Mouse (Mus musculus) spleen, adult 2 months (tissue): ENCODE results near the gene Flnc. TPM values are rescaled to one million over a fixed set of nuclear protein-coding genes. Genes with fewer than 3 reads are reported as not detected.

Experiments
- DNase-seq, 2 experiments: peaks; one replicate each; pipeline versions ENCODE4 v3.0.0 to v3.0.0-alpha.2; 2012 to 2021; ENCODE audit warnings: low spot score in 2 of 2, low read depth in 1 of 2
- H3K27ac ChIP-seq: fragments of 200-500 bp; 2 replicates; pipeline ENCODE4 v1.5.1; 2012; ENCODE audit warnings: low read length, inconsistent platforms; ENCODE audit not compliant: insufficient read depth
- H3K27me3 ChIP-seq: fragments of 200-500 bp; 2 replicates; pipeline ENCODE4 v1.6.1; 2012; ENCODE audit warnings: mild to moderate bottlenecking, moderate library complexity, low read length, inconsistent platforms; ENCODE audit not compliant: control insufficient read depth, insufficient read depth
- H3K36me3 ChIP-seq: fragments of 200-500 bp; 2 replicates; pipeline ENCODE4 v1.6.1; 2012; ENCODE audit warnings: mild to moderate bottlenecking, low read length, inconsistent platforms; ENCODE audit not compliant: control insufficient read depth, insufficient read depth
- H3K4me1 ChIP-seq: fragments of 200-500 bp; 2 replicates; pipeline ENCODE4 v1.6.1; 2011; ENCODE audit warnings: inconsistent platforms; ENCODE audit not compliant: control insufficient read depth, insufficient read depth, insufficient read length
- H3K4me3 ChIP-seq: fragments of 200-500 bp; 2 replicates; pipeline ENCODE4 v1.5.1; 2011; ENCODE audit warnings: mild to moderate bottlenecking, inconsistent platforms; ENCODE audit not compliant: insufficient read depth, insufficient read length; ENCODE audit errors: extremely low read depth
- CTCF ChIP-seq: fragments of 200-500 bp; IDR thresholded peaks from 2 replicates; pipeline ENCODE4 v1.5.1; 2011; ENCODE audit warnings: mild to moderate bottlenecking, inconsistent platforms; ENCODE audit not compliant: insufficient read depth, insufficient read length, insufficient replicate concordance; ENCODE audit errors: extremely low read depth
- POLR2A ChIP-seq: fragments of 200-500 bp; IDR thresholded peaks from 2 replicates; pipeline ENCODE4 v1.6.1; 2011; ENCODE audit warnings: low read depth, low read length, inconsistent platforms
- WGBS: fragments of 180-500 bp; shearing (Covaris S2); methylation state at CpG from one replicate; pipeline ENCODE4 v1.1.7; 2018; 5-methylcytosine and 5-hydroxymethylcytosine counted together
- polyA plus RNA-seq: library from polyadenylated mRNA; depleted of rRNA; stranded (reverse); fragments of >200 nt; gene quantifications from 2 replicates; pipeline ENCODE4 v1.2.3, GENCODE M21; 2012

Flnc gene
- polyA plus RNA-seq, 1 experiment, result 0.32 TPM

DNA sequence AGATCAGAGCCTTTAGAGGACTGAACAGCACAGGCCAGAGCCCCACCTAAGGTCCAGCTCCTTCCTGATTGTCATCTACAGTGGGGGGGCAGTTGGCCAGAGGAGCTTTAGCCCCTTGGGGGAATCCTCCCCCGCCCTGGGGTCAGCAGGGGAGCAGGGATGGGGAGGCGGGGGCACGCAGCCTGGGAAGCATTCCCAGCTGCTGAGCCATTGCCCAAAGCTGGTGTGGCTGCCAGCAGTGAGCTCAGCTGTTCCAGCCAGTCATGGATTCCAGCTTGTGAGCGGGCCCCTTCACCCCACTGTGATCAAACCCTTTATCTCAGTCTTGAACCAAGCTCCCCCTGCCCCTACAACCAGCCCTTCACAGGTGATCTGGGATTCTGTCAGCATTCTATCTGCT is 6.2 kb downstream of the Flnc start:
- Histone ChIP-seq H3K27ac (no peak overlapping the region), H3K27me3 (peaks cover 6% of the 10 kb centered on the region), H3K36me3 (no peaks in the 10 kb centered on the region), H3K4me3 (no peak overlapping the region), H3K4me1 (no peaks in the 10 kb centered on the region)
- TF ChIP-seq POLR2A, result no peak
- TF ChIP-seq CTCF, result no peak
- no peak for DNase-seq
- 88% methylated on average over 4 of the region's 4 CpGs for WGBS

- Histone ChIP-seq H3K4me3 (no peak overlapping the region), H3K4me1 (no peaks in the 10 kb centered on the region), H3K27me3 (peaks cover 2% of the 10 kb centered on the region), H3K36me3 (no peaks in the 10 kb centered on the region), H3K27ac (no peak overlapping the region)
- WGBS, result 87% methylated on average over 6 of the region's 6 CpGs
- TF ChIP-seq CTCF, result no peak
- TF ChIP-seq POLR2A, result no peak
- DNase-seq, result no peak
Observed at GRCm38 (mm10) chr6:29439789-29440188, 6.7 kb downstream of the Flnc start.

DNA sequence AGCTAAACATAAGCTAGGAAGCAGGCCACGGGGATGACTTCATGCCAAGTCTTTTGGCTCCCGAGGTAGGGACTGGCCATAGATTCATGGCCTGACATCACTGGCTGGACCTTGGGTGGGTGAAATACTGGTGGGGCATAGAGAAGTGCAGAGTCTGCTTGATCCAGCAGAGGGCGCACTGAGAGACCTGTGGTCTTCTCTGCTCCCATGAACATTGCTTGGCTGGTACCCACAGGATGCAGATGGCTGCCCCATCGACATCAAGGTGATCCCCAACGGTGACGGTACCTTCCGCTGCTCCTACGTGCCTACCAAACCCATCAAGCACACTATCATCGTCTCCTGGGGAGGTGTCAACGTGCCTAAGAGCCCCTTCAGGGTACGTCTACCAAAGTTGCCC is 11.7 kb downstream of the Flnc start:
- WGBS, result 49% methylated on average over 11 of the region's 11 CpGs
- H3K27me3 ChIP-seq, result no peaks in the 10 kb centered on the region
- DNase-seq, result peak in 1 of 2 experiments; percentile 38

DNA sequence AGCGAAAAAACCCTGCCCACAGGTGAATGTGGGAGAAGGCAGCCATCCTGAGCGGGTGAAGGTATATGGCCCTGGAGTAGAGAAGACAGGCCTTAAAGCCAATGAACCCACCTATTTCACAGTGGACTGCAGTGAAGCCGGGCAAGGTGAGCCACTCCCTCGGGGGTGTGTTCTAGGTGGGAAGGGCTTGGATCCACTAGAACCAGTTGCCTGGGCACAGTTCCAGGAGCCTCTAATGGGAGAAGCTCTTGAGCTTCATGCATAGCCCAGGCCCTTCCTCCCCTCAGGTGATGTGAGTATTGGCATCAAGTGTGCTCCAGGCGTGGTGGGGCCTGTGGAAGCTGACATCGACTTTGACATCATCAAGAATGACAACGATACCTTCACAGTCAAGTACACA is 12.3 kb downstream of the Flnc start:
- Histone ChIP-seq H3K27ac (no peak overlapping the region), H3K4me3 (no peak overlapping the region), H3K4me1 (no peaks in the 10 kb centered on the region), H3K36me3 (no peaks in the 10 kb centered on the region), H3K27me3 (no peaks in the 10 kb centered on the region)
- 91% methylated on average over 7 of the region's 7 CpGs for WGBS
- DNase-seq, result no peak
- TF ChIP-seq CTCF, result no peak
- TF ChIP-seq POLR2A, result no peak

More for the DNA sequence above, 11.7 kb downstream of the Flnc start:
- TF ChIP-seq POLR2A, result no peak
- TF ChIP-seq CTCF, result peak; percentile 67; the same call in 1 of the 2 replicates
- Histone ChIP-seq H3K4me3 (no peak overlapping the region), H3K27ac (no peak overlapping the region), H3K4me1 (no peaks in the 10 kb centered on the region), H3K36me3 (no peaks in the 10 kb centered on the region)

GRCm38 (mm10) chr6:29449858-29450257 is 16.8 kb downstream of the Flnc start:
- no peak for DNase-seq
- 36% methylated on average over 4 of the region's 4 CpGs for WGBS
- TF ChIP-seq POLR2A, result no peak
- TF ChIP-seq CTCF, result no peak
- Histone ChIP-seq H3K27ac (no peak overlapping the region), H3K27me3 (no peaks in the 10 kb centered on the region), H3K4me3 (no peak overlapping the region), H3K4me1 (no peaks in the 10 kb centered on the region), H3K36me3 (no peaks in the 10 kb centered on the region)

GRCm38 (mm10) chr6:29450667-29451066 is 17.6 kb downstream of the Flnc start:
- H3K27ac ChIP-seq, result no peak overlapping the region
- no peaks in the 10 kb centered on the region for H3K36me3 ChIP-seq
- no peak overlapping the region for H3K4me3 ChIP-seq
- WGBS, result 95% methylated on average over 6 of the region's 6 CpGs
- TF ChIP-seq POLR2A (no peak), CTCF (no peak)
- H3K27me3 ChIP-seq, result no peaks in the 10 kb centered on the region
- DNase-seq, result no peak
- no peaks in the 10 kb centered on the region for H3K4me1 ChIP-seq

DNA sequence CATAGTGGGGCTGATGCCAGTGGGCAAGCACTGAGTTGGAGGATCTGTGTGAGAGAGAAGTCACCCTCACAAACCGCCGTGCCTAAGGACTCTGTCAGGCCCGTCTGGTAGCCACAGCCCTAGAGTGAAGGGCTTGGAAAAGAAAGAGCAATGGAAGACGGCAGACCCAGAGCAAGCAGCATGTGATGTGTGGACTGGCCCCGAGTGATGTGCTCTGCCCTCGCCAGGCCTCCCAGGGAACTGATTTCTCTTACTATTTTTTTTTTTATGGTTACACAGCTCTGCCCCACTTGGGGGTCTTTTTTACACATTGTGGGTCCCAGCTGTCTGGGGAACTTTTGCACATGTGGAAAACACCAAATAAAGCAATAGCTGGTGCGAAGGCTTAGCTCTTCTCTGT is 28.4 kb downstream of the Flnc start:
- H3K27ac ChIP-seq, result no peak overlapping the region
- TF ChIP-seq POLR2A (no peak), CTCF (no peak)
- no peak overlapping the region for H3K4me3 ChIP-seq
- 68% methylated on average over 7 of the region's 7 CpGs for WGBS
- no peaks in the 10 kb centered on the region for H3K27me3 ChIP-seq
- no peaks in the 10 kb centered on the region for H3K36me3 ChIP-seq
- no peak for DNase-seq
- no peaks in the 10 kb centered on the region for H3K4me1 ChIP-seq
